Mouse (Mus musculus): ENCODE results near the gene Rps6ka1.

- TF ChIP-seq POLR2A (IDR thresholded peaks at IDR 0.05; ENCODE audit: borderline replicate concordance, insufficient read depth, low read length) (no peak), CTCF (IDR thresholded peaks at IDR 0.05; ENCODE audit: borderline replicate concordance, insufficient read depth, low read depth, low read length) (no peak)
Observed at GRCm38 (mm10) chr4:133872222-133872811, 15.3 kb downstream of the Rps6ka1 start.

Data from cerebellum, adult 2 months (tissue).